Comparison of ENCODE assay signal across 8 mouse cellular contexts in the genomic region with DNA sequence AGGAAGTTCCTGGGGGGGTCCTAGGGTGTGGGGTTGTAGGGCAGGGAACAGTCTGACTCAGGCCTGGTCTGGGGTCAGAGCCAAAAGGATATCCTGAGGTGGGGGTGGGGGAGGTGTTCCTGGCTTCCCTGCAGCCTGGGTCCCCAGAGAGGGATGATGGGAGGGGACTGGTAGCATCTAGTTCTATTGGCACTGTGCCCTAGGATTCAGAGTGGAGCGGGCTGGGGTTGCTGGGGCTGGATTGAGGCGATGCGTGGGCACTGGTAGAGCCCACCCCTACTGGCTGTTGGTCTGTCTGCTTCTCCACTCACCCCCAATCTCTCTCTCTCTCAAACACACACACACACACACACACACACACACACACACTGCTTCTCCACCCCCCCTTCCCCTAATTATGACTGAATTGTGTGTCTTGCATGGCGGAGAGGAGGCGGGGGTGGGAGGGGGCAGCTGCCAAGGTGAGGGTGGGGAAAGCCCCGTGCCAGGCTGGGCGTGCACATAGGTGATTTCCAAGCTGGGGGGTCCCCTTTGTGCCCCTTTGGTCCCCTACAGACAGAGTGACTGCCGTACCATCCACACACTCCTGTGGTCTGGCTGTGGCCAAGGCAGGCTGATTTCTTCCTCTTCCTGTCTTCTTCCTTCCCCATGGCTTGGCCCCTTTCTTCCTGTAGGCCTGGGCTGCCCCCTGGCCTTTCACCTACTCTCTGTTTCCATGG. TPM values are rescaled to one million over a fixed set of nuclear protein-coding genes. Genes with fewer than 3 reads are reported as not detected.
A peak's percentile ranks its signal among the peaks of the same experiment; 100 is the strongest.
DNase-seq lines count a peak whose midpoint lies in the region; ATAC-seq lines count a peak whose summit lies in the region.

No protein-coding gene starts in this region.

- peak overlapping the region; percentile 100 for H3K27ac ChIP-seq in heart, embryonic 14.5 days (replicated peaks in 1 of 2; ENCODE audit: control insufficient read depth in 1 of 2, insufficient read depth in 1 of 2, low read depth in 2 of 2, low read length in 2 of 2)
- peak overlapping the region; percentile 98 for H3K27ac ChIP-seq in kidney, embryonic 16.5 days (ENCODE audit: low read length)

- H3K9ac ChIP-seq in heart, embryonic 14.5 days (ENCODE audit: low read length): peak overlapping the region; percentile 95
- H3K9ac ChIP-seq in kidney, embryonic 16.5 days (replicated peaks; ENCODE audit: low read length): peak overlapping the region; percentile 70

- ATAC-seq in common myeloid progenitor, adult 5-6 weeks (replicated peaks; ENCODE audit: low read depth, poor library complexity, severe bottlenecking): 0 out of 2 replicates have a peak, but pooled peaks have one; percentile 3
- peak; percentile 60 for ATAC-seq in heart, embryonic 14.5 days (ENCODE audit: insufficient number of reproducible peaks, insufficient read depth, low FRiP score, low read depth)
- peak; percentile 33 for ATAC-seq in kidney, embryonic 16.5 days (ENCODE audit: low FRiP score, low TSS enrichment)

- DNase-seq in retina, postnatal 1 day: peak; percentile 77
- no peak for DNase-seq in retina, embryonic 14.5 days (ENCODE audit: low spot score)
- peak; percentile 75 to 83 for DNase-seq in lung, postnatal 4 days
- peak; percentile 42 for DNase-seq in testis, postnatal 14 days (ENCODE audit: low spot score)
- DNase-seq in cerebellum, postnatal 4 days (ENCODE audit: low spot score in 2 of 2): no peak

- WGBS in heart, embryonic 14.5 days: 46% methylated on average over 8 of the region's 8 CpGs
- WGBS in kidney, embryonic 16.5 days: 66% methylated on average over 8 of the region's 8 CpGs

- no peaks in the 10 kb centered on the region for H3K27me3 ChIP-seq in heart, embryonic 14.5 days (ENCODE audit: control insufficient read depth, insufficient read depth, low read length)
- no peaks in the 10 kb centered on the region for H3K27me3 ChIP-seq in kidney, embryonic 16.5 days (ENCODE audit: insufficient read depth, low read length)

- H3K36me3 ChIP-seq in heart, embryonic 14.5 days (ENCODE audit: control insufficient read depth, insufficient read depth, low read length): peaks cover 2% of the 10 kb centered on the region; the same call in 1 of the 2 replicates
- H3K36me3 ChIP-seq in kidney, embryonic 16.5 days (ENCODE audit: insufficient read depth, low read length): no peaks in the 10 kb centered on the region

- no peaks in the 10 kb centered on the region for H3K9me3 ChIP-seq in heart, embryonic 14.5 days (ENCODE audit: control insufficient read depth, low read length)
- H3K9me3 ChIP-seq in kidney, embryonic 16.5 days (ENCODE audit: low read length): no peaks in the 10 kb centered on the region

- peaks cover 89 to 91% of the 10 kb centered on the region in 2 experiments for H3K4me1 ChIP-seq in heart, embryonic 14.5 days (ENCODE audit: control insufficient read depth in 2 of 2, insufficient read depth in 2 of 2, low read length in 2 of 2)
- H3K4me1 ChIP-seq in kidney, embryonic 16.5 days (ENCODE audit: insufficient read depth, low read length): peaks cover 87% of the 10 kb centered on the region

- H3K4me2 ChIP-seq in heart, embryonic 14.5 days (ENCODE audit: low read length): peak overlapping the region; percentile 72
- peak overlapping the region; percentile 92 for H3K4me2 ChIP-seq in kidney, embryonic 16.5 days (replicated peaks; ENCODE audit: low read depth, low read length)

- H3K4me3 ChIP-seq in heart, embryonic 14.5 days (ENCODE audit: control insufficient read depth in 1 of 2, insufficient read depth in 1 of 2, low read depth in 1 of 2, low read length in 2 of 2): peak overlapping the region in 1 of 2 experiments; percentile 44; a peak in 1 of 4 replicates
- no peak overlapping the region for H3K4me3 ChIP-seq in kidney, embryonic 16.5 days (ENCODE audit: low read length)

RNA-seq across cellular contexts. Expression of a gene that starts 15.5 kb away (rescaled TPM):
- 1.2 and 5.6 TPM in 2 replicates for total RNA-seq in common myeloid progenitor, adult 5-6 weeks (2017)
- 31.4 and 33.4 TPM in 2 replicates for polyA plus RNA-seq in heart, embryonic 14.5 days (2014; fragmentation: Nextera tagmentation; extraction: Ambion mirVana)
- polyA plus RNA-seq in kidney, embryonic 16.5 days (2015; fragmentation: Nextera tagmentation; extraction: Ambion mirVana): 31.4 and 32.5 TPM in 2 replicates

RNA-seq across cellular contexts. Expression of a gene that starts 35.5 kb away (rescaled TPM):
- total RNA-seq in common myeloid progenitor, adult 5-6 weeks (2017): 41.1 and 47.2 TPM in 2 replicates
- 15.6 and 17.5 TPM in 2 replicates for polyA plus RNA-seq in heart, embryonic 14.5 days (2014; fragmentation: Nextera tagmentation; extraction: Ambion mirVana)
- polyA plus RNA-seq in kidney, embryonic 16.5 days (2015; fragmentation: Nextera tagmentation; extraction: Ambion mirVana): 36.2 and 38.6 TPM in 2 replicates

RNA-seq across cellular contexts. Expression of a gene that starts 39.7 kb away (rescaled TPM):
- total RNA-seq in common myeloid progenitor, adult 5-6 weeks (2017): not detected in 2 replicates
- polyA plus RNA-seq in heart, embryonic 14.5 days (2014; fragmentation: Nextera tagmentation; extraction: Ambion mirVana): 1.00 and 2.3 TPM in 2 replicates
- 0.59 TPM in 1 of 2 replicates, not detected in the other for polyA plus RNA-seq in kidney, embryonic 16.5 days (2015; fragmentation: Nextera tagmentation; extraction: Ambion mirVana)

Comparison
In these comparisons a context has a peak if more than half of its experiments do, and no peak if none do; other contexts are left out.
1. DNase-seq: peak in retina, postnatal 1 day (single experiment), lung, postnatal 4 days (2 of 2) and testis, postnatal 14 days (single experiment); none in retina, embryonic 14.5 days (single experiment) and cerebellum, postnatal 4 days (0 of 2).
2. ATAC-seq: peak in every context shown above with its lines; median percentile 60 in heart, embryonic 14.5 days; 33 in kidney, embryonic 16.5 days; 3 in common myeloid progenitor, adult 5-6 weeks.